12 mouse cellular contexts compared by ENCODE assay signal in the genomic region with DNA sequence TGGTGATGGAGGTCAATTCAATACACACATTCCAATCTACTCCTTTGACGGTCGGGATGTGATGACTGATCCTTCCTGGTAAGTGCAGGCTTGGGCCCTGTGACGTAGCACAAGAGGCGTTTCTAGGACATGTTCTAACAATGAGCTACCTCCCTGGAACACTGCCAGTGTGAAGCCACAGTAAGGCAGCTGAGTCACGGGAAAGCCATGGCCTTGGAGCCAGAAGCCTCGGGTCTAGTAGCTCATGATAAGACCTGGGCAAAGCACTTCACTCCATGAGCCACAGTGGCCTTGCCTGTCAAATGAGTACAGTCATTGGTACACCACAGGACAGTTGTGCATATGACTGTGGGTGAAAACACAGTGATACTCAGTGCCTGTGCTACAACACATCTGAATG. TPM values are rescaled to one million over a fixed set of nuclear protein-coding genes. Genes with fewer than 3 reads are reported as not detected.
DNase-seq lines count a peak whose midpoint lies in the region; ATAC-seq and TF ChIP-seq lines count a peak whose summit lies in the region.
"Had no signal": no experiment of that assay in that cellular context is flagged by ENCODE, and none has a peak within 500 bp of the region (broad histone marks: within the 10 kb centered on the region; RNA-seq: fewer than 3 reads in every experiment).

No protein-coding gene starts in this region.

- no peaks in the 10 kb centered on the region for H3K36me3 ChIP-seq in limb, embryonic 14.5 days (ENCODE audit: control insufficient read depth, insufficient read depth, low read length)
- H3K36me3 ChIP-seq in limb, embryonic 10.5 days: no peaks in the 10 kb centered on the region
- no peaks in the 10 kb centered on the region for H3K36me3 ChIP-seq in midbrain, embryonic 15.5 days (replicated peaks)
- H3K36me3 ChIP-seq: midbrain, embryonic 12.5 days had no signal

- WGBS in limb, embryonic 14.5 days: 67% methylated on average over 6 of the region's 6 CpGs
- 89% methylated on average over 6 of the region's 6 CpGs for WGBS in limb, embryonic 10.5 days
- 75% methylated on average over 6 of the region's 6 CpGs for WGBS in midbrain, embryonic 15.5 days

- H3K4me1 ChIP-seq in limb, embryonic 14.5 days (ENCODE audit: control insufficient read depth, insufficient read depth, low read length): peaks cover 3% of the 10 kb centered on the region; the same call in 1 of the 2 replicates
- H3K4me1 ChIP-seq in limb, embryonic 10.5 days: no peaks in the 10 kb centered on the region
- H3K4me1 ChIP-seq in midbrain, embryonic 15.5 days: no peaks in the 10 kb centered on the region
- H3K4me1 ChIP-seq: midbrain, embryonic 12.5 days had no signal

- no peak overlapping the region for H3K9ac ChIP-seq in limb, embryonic 14.5 days (ENCODE audit: low read depth, low read length, severe bottlenecking)
- H3K9ac ChIP-seq in midbrain, embryonic 15.5 days: no peak overlapping the region
- H3K9ac ChIP-seq: hindbrain, embryonic 14.5 days; midbrain, embryonic 12.5 days had no signal

- no peak overlapping the region for H3K4me2 ChIP-seq in limb, embryonic 14.5 days (replicated peaks; ENCODE audit: low read depth, low read length, severe bottlenecking)
- no peak overlapping the region for H3K4me2 ChIP-seq in midbrain, embryonic 15.5 days
- H3K4me2 ChIP-seq: hindbrain, embryonic 14.5 days; midbrain, embryonic 12.5 days had no signal

- no peak overlapping the region for H3K4me3 ChIP-seq in limb, embryonic 14.5 days (replicated peaks; ENCODE audit: low read length)
- H3K4me3 ChIP-seq in limb, embryonic 10.5 days: no peak overlapping the region
- no peak overlapping the region for H3K4me3 ChIP-seq in midbrain, embryonic 15.5 days
- H3K4me3 ChIP-seq: midbrain, embryonic 12.5 days had no signal

- no peak for ATAC-seq in limb, embryonic 14.5 days (ENCODE audit: low FRiP score, low read depth)
- ATAC-seq in midbrain, embryonic 15.5 days (replicated peaks): no peak

- TF ChIP-seq POLR2A in limb, embryonic 14.5 days (IDR thresholded peaks at IDR 0.05; ENCODE audit: borderline replicate concordance, extremely low read depth, insufficient read depth, insufficient read length): no peak

- peak; percentile 49 for DNase-seq in limb, embryonic 14.5 days (ENCODE audit: low spot score)
- DNase-seq in limb, embryonic 10.5 days (ENCODE audit: low spot score): no peak
- peak; percentile 98 for DNase-seq in adrenal gland, adult 8-10 months
- DNase-seq in heart, postnatal 10 days: peak; percentile 69 to 73
- DNase-seq in skeletal muscle tissue, adult 2 months (ENCODE audit: low read depth, low spot score): peak; percentile 44
- DNase-seq in right cerebral cortex, adult 18-20 months: no peak
- no peak for DNase-seq in frontal cortex, postnatal 25 days (ENCODE audit: low spot score in 2 of 2)
- DNase-seq: cerebellum, postnatal 25 days had no signal

- no peaks in the 10 kb centered on the region for H3K9me3 ChIP-seq in limb, embryonic 14.5 days (ENCODE audit: control insufficient read depth, low read length)
- H3K9me3 ChIP-seq in limb, embryonic 10.5 days (replicated peaks): no peaks in the 10 kb centered on the region
- H3K9me3 ChIP-seq in midbrain, embryonic 15.5 days: no peaks in the 10 kb centered on the region
- H3K9me3 ChIP-seq: midbrain, embryonic 12.5 days had no signal

- intact Hi-C loops in heart, postnatal 10 days (cut with DNase I): no loop called here

- no peaks in the 10 kb centered on the region for H3K27me3 ChIP-seq in limb, embryonic 14.5 days (ENCODE audit: control insufficient read depth, insufficient read depth, low read length)
- H3K27me3 ChIP-seq in limb, embryonic 10.5 days (ENCODE audit: low read depth, poor library complexity, severe bottlenecking): no peaks in the 10 kb centered on the region
- H3K27me3 ChIP-seq in midbrain, embryonic 15.5 days (replicated peaks): no peaks in the 10 kb centered on the region
- H3K27me3 ChIP-seq: CH12.LX; midbrain, embryonic 12.5 days had no signal

- H3K27ac ChIP-seq in limb, embryonic 14.5 days (replicated peaks; ENCODE audit: low read depth, low read length): no peak overlapping the region
- H3K27ac ChIP-seq in limb, embryonic 10.5 days: no peak overlapping the region
- H3K27ac ChIP-seq in midbrain, embryonic 15.5 days: no peak overlapping the region
- H3K27ac ChIP-seq: hindbrain, embryonic 14.5 days; midbrain, embryonic 12.5 days had no signal

RNA-seq across cellular contexts. Expression of a gene that starts 42.2 kb away (rescaled TPM):
- polyA plus RNA-seq in limb, embryonic 14.5 days (2012; rRNA removed): 35.1 and 38.0 TPM in 2 replicates
- polyA plus RNA-seq in limb, embryonic 14.5 days (2014; fragmentation: Nextera tagmentation; extraction: Ambion mirVana): 43.0 and 46.9 TPM in 2 replicates
- 77.0 and 93.3 TPM in 2 replicates for polyA plus RNA-seq in limb, embryonic 10.5 days (2016; fragmentation: Nextera tagmentation; extraction: Ambion mirVana)
- 10 to 100 TPM; 37.6 to 47.1 (median 42.3) TPM for total RNA-seq in adrenal gland, adult 8-10 months (2022)
- 10 to 100 TPM; 22.3 to 24.1 TPM for total RNA-seq in heart, postnatal 10 days (2021)
- polyA plus RNA-seq in midbrain, embryonic 15.5 days (2015; fragmentation: Nextera tagmentation; extraction: Ambion mirVana): 36.4 and 37.5 TPM in 2 replicates

Comparison
In these comparisons a context has a peak if more than half of its experiments do, and no peak if none do; other contexts are left out.
1. DNase-seq: peak in limb, embryonic 14.5 days (single experiment), adrenal gland, adult 8-10 months (single experiment), heart, postnatal 10 days (2 of 2) and skeletal muscle tissue, adult 2 months (single experiment); none in limb, embryonic 10.5 days (single experiment), right cerebral cortex, adult 18-20 months (single experiment) and frontal cortex, postnatal 25 days (0 of 2).